Mouse (Mus musculus) naive thymus-derived CD4-positive, alpha-beta T cell, adult 5 months (primary cell): ENCODE data around the gene Zfp40. TPM values are rescaled to one million over a fixed set of nuclear protein-coding genes. Genes with fewer than 3 reads are reported as not detected.

Experiments
- polyA plus RNA-seq: library from polyadenylated mRNA; unstranded; fragments of 100-300 nt; shearing (Covaris generic); gene quantifications from one replicate; pipeline ENCODE4 v1.2.1, GENCODE M21; 2017

The Zfp40 gene
- 4.8 TPM for polyA plus RNA-seq

DNA sequence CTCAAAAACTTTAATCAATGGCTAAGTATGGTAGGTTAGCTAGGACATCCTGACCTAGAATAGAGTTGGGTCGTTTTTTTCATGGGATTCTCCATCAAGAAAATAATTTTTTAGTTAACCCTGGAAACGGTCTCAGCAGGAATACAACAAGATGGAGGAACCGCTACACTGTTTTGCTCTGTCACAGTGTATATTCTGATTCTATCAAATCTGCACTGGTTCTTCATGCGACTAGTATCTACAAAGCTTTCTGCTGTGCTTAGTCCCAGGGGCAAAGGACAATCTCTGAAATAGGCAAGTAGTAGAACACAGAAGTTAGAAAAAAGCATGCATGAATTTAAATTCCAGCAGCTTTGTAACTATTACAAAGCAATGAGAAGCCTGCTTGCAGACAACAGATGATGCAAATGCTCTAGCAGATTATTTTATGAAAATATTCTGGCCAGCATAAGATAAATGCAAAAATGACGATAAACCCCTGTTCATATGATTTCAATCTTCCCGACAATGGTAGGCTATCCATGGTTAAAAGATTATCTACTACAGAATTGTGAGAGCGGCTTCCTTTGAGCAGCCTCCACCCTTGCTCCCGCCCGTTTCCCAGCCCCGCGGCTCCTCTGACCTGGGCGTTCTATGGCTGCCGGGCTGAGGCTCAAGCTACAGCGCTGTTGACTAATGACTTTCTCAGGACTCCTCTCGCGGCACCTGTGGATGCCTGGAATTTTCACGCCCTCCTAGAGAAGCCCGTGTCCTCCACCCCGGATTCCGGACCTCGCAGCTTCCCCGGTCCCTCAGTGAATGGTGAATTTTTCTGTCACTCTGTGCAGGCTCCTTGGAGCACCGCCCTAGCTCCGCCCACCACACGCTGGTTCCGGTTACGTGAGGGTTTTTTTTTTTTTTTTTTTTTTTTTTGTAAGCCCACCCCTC is at the start of gene Zfp40:
Zfp40 (minus strand) TSS at position 800 of the 927 bp plus-strand sequence.

Other genes starting within 250 kb of the Zfp40 start
- not detected for gene Vmn2r-ps130, start 132.1 kb downstream of the Zfp40 start, polyA plus RNA-seq
- 0.12 TPM for gene Vmn2r114, start 119.3 kb upstream of the Zfp40 start, polyA plus RNA-seq
- 0.11 TPM for gene Vmn2r115, start 150.5 kb upstream of the Zfp40 start, polyA plus RNA-seq
- gene Vmn2r116, start 191.4 kb upstream of the Zfp40 start, polyA plus RNA-seq, result not detected